Mouse (Mus musculus) adrenal gland, adult 8-10 months (tissue): ENCODE measurements around the gene Gpr119. TPM values are rescaled to one million over a fixed set of nuclear protein-coding genes. Genes with fewer than 3 reads are reported as not detected.

Source experiments
- DNase-seq: peaks from one replicate; pipeline ENCODE4 v3.0.0; 2022
- microRNA-seq, 2 experiments: library from miRNA; unstranded; fragments of <30 nt; microRNA quantifications; one replicate each; pipeline ENCODE4 v1.2.0; 2022
- total RNA-seq, 4 experiments: library from RNA; stranded (reverse); gene quantifications; 2 replicates each; pipeline ENCODE4 v1.2.4; 2022

Gpr119 gene
- under 1 TPM in 1 of 4 experiments, not detected in 3; 0.31 TPM for total RNA-seq

GRCm38 (mm10) chrX:48674171-48674570 is at the start of gene Gpr119:
Gene Gpr119, minus strand, starts transcription at chrX:48674478.
- DNase-seq, result peak; percentile 42

- no peak for DNase-seq
These were observed 38.6 kb upstream of the Gpr119 start for GRCm38 (mm10) chrX:48712846-48713245.

- no peak for DNase-seq
These were observed 35.4 kb upstream of the Gpr119 start for GRCm38 (mm10) chrX:48709701-48710100.

DNA sequence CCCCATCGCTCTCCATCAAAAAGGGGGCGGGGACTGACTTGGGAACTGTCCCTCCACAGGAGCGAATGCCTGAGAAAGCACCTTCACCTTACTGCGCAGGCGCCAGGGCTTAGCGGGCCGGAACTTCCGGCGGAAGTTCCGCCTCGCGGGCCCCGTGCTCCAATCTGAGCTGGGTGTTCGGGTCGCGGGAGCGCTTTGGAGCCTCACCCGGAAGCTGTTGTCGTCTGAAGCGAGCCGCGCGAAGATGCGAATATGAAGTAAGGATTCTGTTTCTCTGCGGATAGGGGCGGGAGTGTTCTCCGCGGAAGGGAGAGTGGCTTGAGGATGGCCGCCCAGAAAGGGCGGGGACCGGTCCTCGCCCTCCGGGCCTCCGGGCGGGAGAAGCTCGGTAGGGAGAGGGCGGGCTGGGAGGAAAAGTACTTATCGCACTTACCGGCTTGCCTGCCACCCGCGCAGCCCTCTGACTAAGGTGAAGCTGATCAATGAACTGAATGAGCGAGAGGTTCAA is 20.6 kb upstream of the Gpr119 start, which contains the start of gene Rbmx2:
Rbmx2 (plus strand) TSS at position 141 of the 508 bp plus-strand sequence.
- peak; percentile 86 for DNase-seq

DNA sequence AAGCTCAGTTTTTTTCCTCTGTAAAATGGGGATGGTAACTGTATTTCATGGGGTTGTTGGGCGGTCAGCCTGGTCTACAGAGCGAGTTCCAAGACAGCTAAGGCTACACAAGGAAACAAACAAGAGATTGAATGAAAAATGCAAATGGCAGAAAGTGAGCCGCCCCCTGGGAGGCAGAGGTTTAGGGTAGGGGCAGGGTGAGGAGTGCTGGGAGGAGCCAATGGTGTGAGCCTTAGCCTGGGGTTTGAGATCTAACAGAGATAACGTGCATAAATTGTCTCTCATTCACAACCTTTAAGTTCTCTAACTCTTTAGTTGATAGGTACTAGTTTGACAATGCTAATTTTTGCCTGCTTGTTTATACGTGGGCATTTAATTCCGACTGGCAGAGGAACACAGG is 20.2 kb upstream of the Gpr119 start:
- DNase-seq, result no peak

DNA sequence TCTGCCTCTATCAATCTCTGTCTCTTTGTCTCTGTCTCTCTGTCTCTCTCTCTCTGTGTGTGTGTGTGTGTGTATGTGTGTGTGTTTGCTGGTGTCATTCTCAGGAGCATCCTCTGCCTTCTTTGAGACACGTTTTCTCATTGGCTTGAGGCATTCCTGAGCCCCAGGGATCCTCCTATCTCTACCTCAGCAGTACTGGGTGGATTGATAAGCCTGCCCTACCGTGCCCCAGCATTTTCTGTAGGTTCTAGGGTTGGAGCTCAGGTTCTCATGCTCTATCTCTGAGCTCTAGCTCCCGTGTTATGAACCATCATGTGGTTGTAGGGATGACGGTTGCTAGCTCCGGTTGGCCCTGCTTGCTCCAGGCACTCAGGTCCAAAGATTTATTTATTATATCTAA is 9.6 kb upstream of the Gpr119 start:
- DNase-seq, result no peak

DNA sequence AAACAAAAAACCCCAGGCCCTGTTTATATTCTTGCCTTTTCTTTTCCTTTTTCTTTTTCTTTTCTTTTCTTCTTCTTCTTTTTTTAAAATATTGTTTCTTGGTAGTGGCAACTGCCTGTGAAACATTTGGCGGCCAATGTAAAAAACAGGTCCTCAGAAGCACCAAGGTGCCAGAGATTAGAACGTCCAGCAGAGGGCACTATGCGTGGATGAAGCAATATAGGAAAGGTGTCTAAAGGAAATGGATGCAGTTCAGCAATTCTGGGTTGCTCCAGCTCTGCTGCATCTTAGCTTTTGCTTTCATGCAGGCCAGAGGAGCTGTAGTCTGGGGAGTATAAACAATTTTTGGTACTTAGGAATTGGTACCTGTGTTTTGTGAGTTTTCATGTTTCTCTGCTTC is 9.2 kb upstream of the Gpr119 start:
- DNase-seq, result no peak

GRCm38 (mm10) chrX:48671714-48672113 is 2.6 kb downstream of the Gpr119 start:
- no peak for DNase-seq

GRCm38 (mm10) chrX:48669588-48669987 is 4.7 kb downstream of the Gpr119 start:
- DNase-seq, result no peak

GRCm38 (mm10) chrX:48666807-48667206 is 7.5 kb downstream of the Gpr119 start:
- no peak for DNase-seq

- no peak for DNase-seq
These were observed 30.2 kb downstream of the Gpr119 start for GRCm38 (mm10) chrX:48644122-48644521.

DNA sequence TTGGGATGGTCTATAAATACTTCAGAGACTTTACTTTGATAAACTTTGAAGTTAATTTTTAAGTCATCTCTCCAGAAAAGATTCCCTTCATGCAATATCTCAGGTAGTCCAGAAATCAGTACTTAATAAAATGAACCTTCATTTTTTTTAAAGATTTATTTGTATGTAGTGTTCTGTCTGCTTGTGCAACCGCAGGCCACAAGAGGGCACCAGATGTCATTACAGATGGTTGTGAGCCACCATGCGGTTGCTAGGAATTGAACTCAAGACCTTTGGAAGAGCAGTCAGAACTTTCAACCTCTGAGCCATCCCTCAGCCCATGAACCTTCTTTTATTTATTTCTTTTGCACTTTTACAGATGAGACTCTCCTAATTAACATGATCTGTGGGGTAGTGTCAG is 37.2 kb downstream of the Gpr119 start:
- no peak for DNase-seq

DNA sequence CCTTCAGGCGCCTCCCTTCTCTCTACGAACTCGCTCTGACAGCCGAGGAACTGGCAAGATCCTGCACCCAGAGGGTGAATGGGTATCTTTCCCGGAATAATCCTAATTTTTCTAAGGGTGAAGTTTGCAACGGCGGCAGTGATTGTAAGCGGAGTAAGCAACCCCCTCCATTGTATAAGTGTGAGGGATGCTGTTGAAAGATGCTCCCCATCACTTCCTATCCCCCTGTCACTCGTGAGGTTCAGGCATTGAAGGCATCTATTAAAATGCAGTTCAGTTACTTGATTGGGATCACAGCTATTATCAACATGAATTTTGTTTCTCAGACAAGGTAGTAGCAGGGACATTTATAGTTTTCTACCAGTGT is 50.2 kb downstream of the Gpr119 start:
- DNase-seq, result no peak

- peak; percentile 67 for DNase-seq
These were observed 50.8 kb downstream of the Gpr119 start, which contains the start of gene Slc25a14 for GRCm38 (mm10) chrX:48623379-48624053. Gene Slc25a14, plus strand, starts transcription at chrX:48623413.

GRCm38 (mm10) chrX:48623049-48623378 is 51.3 kb downstream of the Gpr119 start:
- no peak for DNase-seq

Small RNA genes lying within 50 kb of the gene (microRNA-seq; reads per million reads assigned to microRNA genes)
- gene Gm27828, result 0 reads per million in 2 experiments

Other genes starting within 250 kb of the Gpr119 start
- gene Elf4, start 211.3 kb downstream of the Gpr119 start, total RNA-seq, result 10 to 100 TPM; 11.1 to 18.4 (median 13.9) TPM
- gene Aifm1, start 160.9 kb downstream of the Gpr119 start, total RNA-seq, result 100 to 1,000 TPM; 126 to 260 (median 176) TPM
- 10 to 100 TPM in 2 of 4 experiments, 1 to 10 TPM in 2; 7.6 to 49.6 (median 21.5) TPM for gene Rab33a, start 155.2 kb downstream of the Gpr119 start, total RNA-seq
- 10 to 100 TPM in 3 of 4 experiments, 1 to 10 TPM in 1; 9.8 to 17.7 (median 13.4) TPM for gene Zfp280c, start 80.0 kb downstream of the Gpr119 start, total RNA-seq
- 10 to 100 TPM; 15.3 to 17.2 (median 16.2) TPM for gene Slc25a14, start 51.1 kb downstream of the Gpr119 start, total RNA-seq
- gene Rbmx2, start 20.5 kb upstream of the Gpr119 start, total RNA-seq, result 1 to 10 TPM; 2.0 to 3.7 (median 3.5) TPM
- under 1 TPM in 1 of 4 experiments, not detected in 3; 0.15 TPM for gene Gm595, start 203.2 kb upstream of the Gpr119 start, total RNA-seq